Mouse (Mus musculus) layer of hippocampus, adult 9-10 months (tissue): ENCODE measurements around the gene Gm5565.
"Not testable (repeated sequence)": the region's sequence is repeated elsewhere in the genome, so short reads cannot be mapped to it uniquely, and the experiment has no call there.

Source experiments
- DNase-seq: peaks from one replicate; pipeline ENCODE4 v3.0.0; 2022; ENCODE audit warnings: low spot score

Gm5565 gene

GRCm38 (mm10) chr5:146160439-146160838 lies at the start of gene Gm5565:
TSS of gene Gm5565 (minus strand) at chr5:146160539.
- not testable (repeated sequence) for DNase-seq

DNA sequence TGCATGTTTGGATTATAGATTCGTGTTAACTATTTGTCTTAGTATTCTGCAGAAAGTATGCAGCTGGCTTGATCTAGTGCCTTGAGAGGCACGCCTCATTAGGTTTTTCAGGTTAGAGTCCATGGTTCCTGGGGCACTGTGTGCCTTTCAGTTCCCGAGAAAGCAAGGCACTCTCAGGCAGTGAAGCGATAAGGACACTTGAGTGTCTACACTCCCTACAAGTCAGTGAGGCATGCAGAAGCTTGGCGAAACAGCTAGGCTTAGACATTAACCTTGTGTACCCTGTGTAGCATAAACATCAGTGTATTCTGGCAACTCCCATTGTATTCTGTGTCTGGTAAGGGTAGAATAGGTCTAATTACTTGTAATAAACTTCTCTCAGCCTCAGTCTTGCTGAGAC lies 45.2 kb upstream of the Gm5565 start:
- DNase-seq: no peak

DNA sequence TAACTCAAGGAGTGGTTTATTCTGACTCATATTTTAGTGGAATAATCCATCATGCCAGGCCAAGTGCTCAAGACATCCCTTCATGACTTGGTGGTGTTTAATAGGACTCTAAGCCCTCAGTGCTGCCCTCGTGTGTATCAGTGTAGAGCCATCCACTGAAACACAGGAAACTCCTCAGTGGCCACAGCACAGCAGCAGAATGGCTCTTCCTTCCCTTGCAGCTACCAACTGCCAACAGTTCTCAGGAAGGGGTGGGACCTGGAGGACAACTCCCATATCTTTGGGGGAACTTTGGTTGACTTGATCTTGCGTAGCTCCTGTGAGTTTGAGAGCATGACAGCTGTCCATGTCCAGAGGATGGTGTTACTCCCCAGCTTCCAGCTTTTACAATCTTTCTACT lies 43.6 kb upstream of the Gm5565 start:
- DNase-seq: no peak

- DNase-seq: no peak
These were observed 40.2 kb upstream of the Gm5565 start for GRCm38 (mm10) chr5:146200580-146200979.

DNA sequence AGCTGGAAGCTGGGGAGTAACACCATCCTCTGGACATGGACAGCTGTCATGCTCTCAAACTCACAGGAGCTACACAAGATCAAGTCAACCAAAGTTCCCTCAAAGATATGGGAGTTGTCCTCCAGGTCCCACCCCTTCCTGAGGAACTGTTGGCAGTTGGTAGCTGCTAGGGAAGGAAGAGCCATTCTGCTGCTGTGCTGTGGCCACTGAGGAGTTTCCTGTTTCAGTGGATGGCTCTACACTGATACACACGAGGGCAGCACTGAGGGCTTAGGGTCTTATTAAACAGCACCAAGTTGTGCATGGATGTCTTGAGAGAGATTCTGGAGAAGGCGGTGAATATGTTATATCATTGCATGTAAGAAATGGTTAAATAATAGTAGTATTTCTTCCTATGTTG lies 39.2 kb upstream of the Gm5565 start:
- no peak for DNase-seq

DNA sequence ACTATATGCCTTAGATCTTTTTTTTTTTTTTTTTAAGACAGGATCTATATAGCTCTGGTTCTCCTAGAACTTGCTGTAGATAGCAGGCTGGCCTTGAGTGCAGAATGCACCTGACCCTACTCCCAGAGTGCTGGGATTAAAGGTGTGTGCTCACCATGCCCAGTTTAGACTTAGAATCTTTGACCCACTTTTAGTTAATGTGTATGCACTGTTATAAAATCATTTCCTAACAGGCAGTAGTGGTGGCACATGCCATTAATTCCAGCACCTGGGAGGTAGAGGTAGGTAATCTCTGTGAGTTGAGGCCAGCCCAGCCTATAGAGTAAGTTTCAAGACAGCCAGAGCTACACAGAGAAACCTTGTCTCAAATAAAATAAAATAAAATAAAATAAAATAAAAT lies 38.7 kb upstream of the Gm5565 start:
- no peak for DNase-seq

DNA sequence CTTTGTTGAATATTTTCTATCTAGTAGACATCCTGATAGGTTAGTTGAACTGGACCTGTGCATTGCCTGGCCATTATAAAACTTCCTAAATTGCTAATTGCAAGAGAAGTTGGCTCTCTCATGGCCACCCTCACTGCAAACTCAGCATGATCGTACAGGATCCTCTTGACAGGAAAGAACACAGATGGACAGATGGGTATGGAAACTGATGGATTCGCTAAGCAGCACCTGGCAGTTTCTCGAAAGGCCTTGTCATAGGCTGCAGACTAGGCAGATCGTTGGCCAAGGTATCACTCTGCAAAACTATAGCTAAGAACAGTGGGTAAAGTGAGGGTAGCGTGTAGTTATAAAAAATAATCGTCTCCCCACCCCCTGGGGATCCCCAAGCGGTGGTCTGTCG lies 33.0 kb upstream of the Gm5565 start:
- no peak for DNase-seq

DNA sequence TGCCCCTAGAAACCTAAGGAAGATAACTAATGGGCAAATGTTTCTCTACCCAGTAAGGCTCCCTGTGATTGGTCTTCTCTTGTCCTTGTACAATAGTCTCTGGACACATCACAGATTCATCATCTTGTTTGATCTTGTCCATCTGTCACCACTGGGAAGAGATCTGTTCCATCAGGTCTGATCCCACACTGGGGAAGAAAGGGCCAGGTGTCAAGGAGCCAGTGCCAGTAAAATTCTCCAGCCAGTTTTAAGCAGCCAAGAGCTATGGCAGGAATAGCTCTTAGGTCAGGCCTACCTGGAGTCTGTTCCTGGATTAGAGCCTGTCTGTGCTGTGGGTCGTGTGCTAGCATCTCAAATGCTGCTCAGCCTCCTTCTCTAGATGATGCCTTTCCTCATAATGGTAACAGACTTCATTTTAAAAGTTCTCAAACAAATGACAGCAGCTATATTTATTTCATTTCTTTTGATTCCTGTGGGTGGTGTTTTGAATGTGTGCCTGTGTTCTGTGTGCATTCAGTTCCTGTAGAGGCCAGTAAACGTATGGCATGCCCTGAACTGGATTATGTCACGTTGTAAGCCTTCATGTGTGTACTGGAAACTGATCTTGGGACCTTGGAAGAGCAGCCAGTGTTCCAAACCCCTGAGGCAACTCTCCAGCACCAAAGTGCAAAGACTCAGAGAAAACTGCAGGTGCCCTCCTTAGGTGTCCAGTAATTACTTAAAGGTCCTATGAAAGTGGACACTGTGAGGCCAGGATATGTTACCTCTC lies 30.3 kb upstream of the Gm5565 start:
- DNase-seq: no peak

DNA sequence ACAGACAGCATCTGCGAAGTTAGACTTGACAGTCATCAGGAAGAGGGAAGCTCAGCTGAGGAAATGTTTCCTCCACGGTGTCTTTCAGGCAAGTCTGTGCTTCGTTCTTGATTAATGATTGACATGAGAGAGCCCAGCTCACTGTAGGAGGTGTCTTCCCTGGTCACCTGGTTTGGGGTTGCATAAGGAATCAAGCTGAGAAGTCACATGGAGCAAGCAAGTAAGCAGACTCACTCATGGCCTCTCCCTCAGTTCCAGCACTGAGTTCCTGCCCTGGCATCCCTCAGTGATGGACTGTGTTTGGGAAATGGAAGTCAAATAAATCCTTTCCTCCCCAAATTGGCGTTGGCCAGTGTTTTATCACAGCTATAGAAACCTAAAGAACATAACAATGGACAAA lies 29.8 kb upstream of the Gm5565 start:
- no peak for DNase-seq

GRCm38 (mm10) chr5:146188712-146189111 lies 28.4 kb upstream of the Gm5565 start:
- no peak for DNase-seq

DNA sequence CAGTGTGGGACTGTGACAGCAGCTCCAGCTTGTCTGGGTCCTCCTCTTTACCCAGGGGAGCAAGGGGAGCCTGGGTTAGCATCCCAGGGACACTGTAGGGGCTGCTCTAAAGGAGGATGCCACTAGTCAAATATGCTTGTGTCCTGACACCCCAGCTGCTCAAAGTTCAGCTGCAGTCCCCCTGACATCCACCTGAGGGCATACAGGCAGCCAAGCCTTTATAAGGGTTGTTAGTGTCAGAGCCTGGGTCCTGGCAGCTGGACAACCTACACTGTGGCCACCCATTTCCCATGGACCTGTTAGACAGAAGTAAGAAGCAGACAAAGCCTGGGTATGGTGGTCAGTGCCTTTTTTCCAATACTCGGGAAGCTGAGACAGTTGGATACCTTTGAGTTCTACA lies 27.8 kb upstream of the Gm5565 start:
- no peak for DNase-seq

DNA sequence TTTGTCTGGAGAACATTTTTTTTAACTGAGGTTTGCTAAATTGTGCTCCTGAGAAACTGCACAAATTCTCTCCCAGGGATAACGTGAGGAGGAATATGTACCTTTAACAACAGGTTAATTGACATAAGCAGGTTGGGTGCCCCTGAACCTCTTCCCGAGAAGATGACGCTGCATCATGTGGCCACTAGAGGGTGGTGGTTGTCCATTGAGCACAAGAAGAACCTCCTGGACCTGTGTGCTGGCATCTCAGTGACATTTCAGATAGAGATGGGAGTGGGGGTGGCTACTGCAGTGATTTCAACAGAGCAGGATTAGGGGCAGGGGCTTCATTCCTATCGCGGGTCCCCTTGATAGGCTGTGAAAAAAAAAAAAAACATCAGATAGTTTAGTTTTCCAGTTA lies 27.1 kb upstream of the Gm5565 start:
- peak; percentile 30 for DNase-seq

GRCm38 (mm10) chr5:146185204-146185603 lies 24.9 kb upstream of the Gm5565 start, which contains the start of gene 1700001J03Rik:
TSS of gene 1700001J03Rik (minus strand) at chr5:146185304.
- not testable (repeated sequence) for DNase-seq

GRCm38 (mm10) chr5:146172744-146173143 lies 12.4 kb upstream of the Gm5565 start:
- not testable (repeated sequence) for DNase-seq

- not testable (repeated sequence) for DNase-seq
These were observed 10.3 kb upstream of the Gm5565 start, which contains the start of gene Gm6309 for GRCm38 (mm10) chr5:146170621-146171020. TSS of gene Gm6309 (minus strand) at chr5:146170721.

GRCm38 (mm10) chr5:146158326-146158725 lies 2.0 kb downstream of the Gm5565 start:
- DNase-seq: not testable (repeated sequence)

DNA sequence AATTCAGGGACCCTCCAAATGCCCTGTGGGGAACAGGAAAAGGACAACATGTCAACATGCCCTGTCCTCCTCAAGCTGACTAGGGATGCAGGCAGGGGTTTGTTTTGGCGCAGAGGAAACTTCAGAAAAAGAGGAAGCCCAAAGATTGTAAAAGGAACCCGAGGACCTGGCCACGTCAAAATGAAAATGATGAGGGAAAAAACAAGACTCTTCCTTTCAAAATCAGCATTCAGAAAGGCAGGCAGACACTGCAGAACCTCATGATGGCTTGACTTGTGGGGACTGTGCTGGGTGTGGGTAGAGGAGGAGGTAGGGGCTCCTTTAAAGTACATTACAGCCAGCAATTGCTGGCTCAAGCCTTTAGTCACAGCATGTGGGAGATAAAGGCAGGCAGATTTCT lies 9.9 kb downstream of the Gm5565 start:
- no peak for DNase-seq

- no peak for DNase-seq
These were observed 12.4 kb downstream of the Gm5565 start for GRCm38 (mm10) chr5:146147903-146148302.
